Mouse (Mus musculus) splenic B cell, adult 2 months (primary cell): ENCODE data around the gene Arhgef10l.

Experiments used
- DNase-seq: peaks from one replicate; pipeline ENCODE4 v3.0.0-alpha.2; 2011; ENCODE audit warnings: low read depth, low spot score
- H3K27me3 ChIP-seq: 2 replicates; pipeline ENCODE4 v1.6.1; 2012; ENCODE audit warnings: mild to moderate bottlenecking, low read length, moderate library complexity, mixed read lengths; ENCODE audit not compliant: control insufficient read depth, poor library complexity, insufficient read depth, severe bottlenecking
- H3K36me3 ChIP-seq: 2 replicates; pipeline ENCODE4 v1.6.1; 2012; ENCODE audit warnings: mild to moderate bottlenecking, low read length, moderate library complexity, mixed read lengths; ENCODE audit not compliant: control insufficient read depth, poor library complexity, insufficient read depth, severe bottlenecking

The Arhgef10l gene

DNA sequence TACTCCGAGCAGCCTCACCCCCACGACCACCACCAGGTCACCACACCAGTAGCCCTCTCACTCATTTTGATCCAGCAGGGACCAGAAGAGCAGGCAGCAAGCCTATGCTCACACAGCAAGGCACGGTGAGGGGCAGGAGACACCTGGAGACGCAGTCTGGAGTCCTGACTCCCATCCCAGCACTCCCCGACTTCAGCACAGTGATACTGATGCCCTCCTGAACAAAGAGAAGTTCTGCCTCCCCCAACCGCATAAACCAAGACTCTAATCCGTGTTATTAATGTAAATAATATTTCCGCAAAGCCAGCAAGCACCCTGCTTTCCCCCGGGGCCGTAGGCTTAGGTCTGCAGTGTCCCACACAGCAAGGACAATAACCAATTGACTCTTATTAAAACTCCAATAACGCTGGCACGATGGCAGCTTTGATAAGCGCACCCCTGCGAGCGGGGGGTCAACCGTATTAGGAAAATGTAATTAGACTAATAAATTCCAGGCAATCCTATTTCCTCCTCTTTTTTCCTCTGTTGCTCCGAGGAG lies 198.5 kb downstream of the Arhgef10l start:
- DNase-seq: no peak
- H3K36me3 ChIP-seq: no peaks in the 10 kb centered on the region
- no peaks in the 10 kb centered on the region for H3K27me3 ChIP-seq
